Comparison of ENCODE assay signal across 14 mouse cellular contexts in genomic region chr14:25825880-25826626, GRCm38 (mm10).
"Had no signal": no experiment of that assay in that cellular context is flagged by ENCODE, and none has a peak within 500 bp of the region (broad histone marks: within the 10 kb centered on the region; RNA-seq: fewer than 3 reads in every experiment).

No protein-coding gene starts in this region.

- H3K4me2 ChIP-seq: limb, embryonic 12.5 days; liver, embryonic 15.5 days; neural tube, embryonic 13.5 days had no signal

- H3K9me3 ChIP-seq: limb, embryonic 12.5 days; liver, embryonic 15.5 days; midbrain, embryonic 10.5 days; neural tube, embryonic 13.5 days had no signal

- H3K9ac ChIP-seq: limb, embryonic 12.5 days; liver, embryonic 15.5 days; neural tube, embryonic 13.5 days had no signal

- H3K27me3 ChIP-seq: neural tube, embryonic 13.5 days had no signal

- H3K36me3 ChIP-seq: limb, embryonic 12.5 days; liver, embryonic 15.5 days; midbrain, embryonic 10.5 days; neural tube, embryonic 13.5 days had no signal

- DNase-seq: kidney, adult 18-20 months; kidney, postnatal 25 days; lung, adult 2 months; lung, postnatal 36 days; retina, postnatal 1 day; right cerebral cortex, postnatal 4 days; thymus, postnatal 4 days had no signal

- H3K4me1 ChIP-seq: liver, embryonic 15.5 days had no signal

- H3K4me3 ChIP-seq: left cerebral cortex, adult 2 months; limb, embryonic 12.5 days; liver, embryonic 15.5 days; midbrain, embryonic 10.5 days; neural tube, embryonic 13.5 days had no signal

- H3K27ac ChIP-seq: left cerebral cortex, adult 2 months; limb, embryonic 12.5 days; liver, embryonic 15.5 days; midbrain, embryonic 10.5 days; neural tube, embryonic 13.5 days had no signal

- ATAC-seq: lung, postnatal 0 days; midbrain, embryonic 16.5 days had no signal
